Mouse (Mus musculus): ENCODE results near the gene Idh3g. TPM values are rescaled to one million over a fixed set of nuclear protein-coding genes. Genes with fewer than 3 reads are reported as not detected.
"Not testable (repeated sequence)": the region's sequence is repeated elsewhere in the genome, so short reads cannot be mapped to it uniquely, and the experiment has no call there.

The Idh3g gene
- polyA plus RNA-seq, 2 experiments = 217 to 366 TPM

- no peak within 1 kb of the TSS for H3K4me2 ChIP-seq (replicated peaks; ENCODE audit: low read depth, low read length, severe bottlenecking)
- H3K36me3 ChIP-seq (ENCODE audit: control insufficient read depth, insufficient read depth, low read length) = no peaks in the 10 kb centered on the region
- H3K27me3 ChIP-seq (ENCODE audit: control insufficient read depth, insufficient read depth, low read length) = no peaks in the 10 kb centered on the region
- no peak within 1 kb of the TSS for H3K27ac ChIP-seq (replicated peaks; ENCODE audit: low read depth, low read length)
- H3K4me3 ChIP-seq (replicated peaks; ENCODE audit: low read length) = no peak within 1 kb of the TSS
- TF ChIP-seq POLR2A (IDR thresholded peaks at IDR 0.05; ENCODE audit: borderline replicate concordance, extremely low read depth, insufficient read depth, insufficient read length) = no peak
- 79% methylated on average over 5 of the region's 5 CpGs for WGBS
- H3K9ac ChIP-seq (ENCODE audit: low read depth, low read length, severe bottlenecking) = no peak within 1 kb of the TSS
- no peaks in the 10 kb centered on the region for H3K4me1 ChIP-seq (ENCODE audit: control insufficient read depth, insufficient read depth, low read length)
- H3K9me3 ChIP-seq (ENCODE audit: control insufficient read depth, low read length) = no peaks in the 10 kb centered on the region
- DNase-seq (ENCODE audit: low spot score) (no peak), ATAC-seq (ENCODE audit: low FRiP score, low read depth) (no peak)
Observed at GRCm38 (mm10) chrX:73756334-73757140, 30.2 kb downstream of the Idh3g start, which contains the start of gene Plxnb3. Gene Plxnb3, plus strand, starts transcription at chrX:73757090.

GRCm38 (mm10) chrX:73748977-73749376 is 37.7 kb downstream of the Idh3g start:
- H3K9ac ChIP-seq (ENCODE audit: low read depth, low read length, severe bottlenecking) = no peak overlapping the region
- ATAC-seq (ENCODE audit: low FRiP score, low read depth) (no peak), DNase-seq (ENCODE audit: low spot score) (no peak)
- no peak for TF ChIP-seq POLR2A (IDR thresholded peaks at IDR 0.05; ENCODE audit: borderline replicate concordance, extremely low read depth, insufficient read depth, insufficient read length)
- H3K27ac ChIP-seq (replicated peaks; ENCODE audit: low read depth, low read length) = no peak overlapping the region
- no peaks in the 10 kb centered on the region for H3K27me3 ChIP-seq (ENCODE audit: control insufficient read depth, insufficient read depth, low read length)
- no peaks in the 10 kb centered on the region for H3K4me1 ChIP-seq (ENCODE audit: control insufficient read depth, insufficient read depth, low read length)
- 90% methylated on average over 1 of the region's 1 CpGs for WGBS
- H3K36me3 ChIP-seq (ENCODE audit: control insufficient read depth, insufficient read depth, low read length) = no peaks in the 10 kb centered on the region
- no peaks in the 10 kb centered on the region for H3K9me3 ChIP-seq (ENCODE audit: control insufficient read depth, low read length)
- H3K4me3 ChIP-seq (replicated peaks; ENCODE audit: low read length) = no peak overlapping the region
- no peak overlapping the region for H3K4me2 ChIP-seq (replicated peaks; ENCODE audit: low read depth, low read length, severe bottlenecking)

- no peak for TF ChIP-seq POLR2A (IDR thresholded peaks at IDR 0.05; ENCODE audit: borderline replicate concordance, extremely low read depth, insufficient read depth, insufficient read length)
- Histone ChIP-seq H3K9ac (ENCODE audit: low read depth, low read length, severe bottlenecking) (no peak overlapping the region), H3K4me1 (ENCODE audit: control insufficient read depth, insufficient read depth, low read length) (no peaks in the 10 kb centered on the region), H3K36me3 (ENCODE audit: control insufficient read depth, insufficient read depth, low read length) (no peaks in the 10 kb centered on the region), H3K4me3 (replicated peaks; ENCODE audit: low read length) (no peak overlapping the region), H3K27me3 (ENCODE audit: control insufficient read depth, insufficient read depth, low read length) (no peaks in the 10 kb centered on the region), H3K9me3 (ENCODE audit: control insufficient read depth, low read length) (no peaks in the 10 kb centered on the region), H3K4me2 (replicated peaks; ENCODE audit: low read depth, low read length, severe bottlenecking) (no peak overlapping the region), H3K27ac (replicated peaks; ENCODE audit: low read depth, low read length) (no peak overlapping the region)
- DNase-seq (ENCODE audit: low spot score) (no peak), ATAC-seq (ENCODE audit: low FRiP score, low read depth) (no peak)
- 76% methylated on average over 1 of the region's 1 CpGs for WGBS
Observed at GRCm38 (mm10) chrX:73744774-73745481, 41.8 kb downstream of the Idh3g start.

GRCm38 (mm10) chrX:73739841-73740240 is 46.9 kb downstream of the Idh3g start:
- 87% methylated on average over 7 of the region's 7 CpGs for WGBS
- H3K4me3 ChIP-seq (replicated peaks; ENCODE audit: low read length); H3K36me3 ChIP-seq (ENCODE audit: control insufficient read depth, insufficient read depth, low read length); ATAC-seq (ENCODE audit: low FRiP score, low read depth); H3K27me3 ChIP-seq (ENCODE audit: control insufficient read depth, insufficient read depth, low read length); DNase-seq (ENCODE audit: low spot score); H3K4me1 ChIP-seq (ENCODE audit: control insufficient read depth, insufficient read depth, low read length); H3K27ac ChIP-seq (replicated peaks; ENCODE audit: low read depth, low read length); H3K4me2 ChIP-seq (replicated peaks; ENCODE audit: low read depth, low read length, severe bottlenecking); H3K9me3 ChIP-seq (ENCODE audit: control insufficient read depth, low read length); H3K9ac ChIP-seq (ENCODE audit: low read depth, low read length, severe bottlenecking): not testable (repeated sequence)

GRCm38 (mm10) chrX:73739151-73739550 is 47.5 kb downstream of the Idh3g start:
- Histone ChIP-seq H3K27me3 (ENCODE audit: control insufficient read depth, insufficient read depth, low read length) (no peaks in the 10 kb centered on the region), H3K9ac (ENCODE audit: low read depth, low read length, severe bottlenecking) (no peak overlapping the region), H3K27ac (replicated peaks; ENCODE audit: low read depth, low read length) (no peak overlapping the region), H3K4me3 (replicated peaks; ENCODE audit: low read length) (no peak overlapping the region), H3K4me2 (replicated peaks; ENCODE audit: low read depth, low read length, severe bottlenecking) (no peak overlapping the region), H3K36me3 (ENCODE audit: control insufficient read depth, insufficient read depth, low read length) (0 out of 2 replicates have a peak, but pooled peaks cover 3% of the 10 kb centered on the region), H3K9me3 (ENCODE audit: control insufficient read depth, low read length) (no peaks in the 10 kb centered on the region), H3K4me1 (ENCODE audit: control insufficient read depth, insufficient read depth, low read length) (no peaks in the 10 kb centered on the region)
- ATAC-seq (ENCODE audit: low FRiP score, low read depth) (no peak), DNase-seq (ENCODE audit: low spot score) (no peak)
- WGBS = 55% methylated on average over 5 of the region's 5 CpGs
- TF ChIP-seq POLR2A (IDR thresholded peaks at IDR 0.05; ENCODE audit: borderline replicate concordance, extremely low read depth, insufficient read depth, insufficient read length) = no peak

Measured in limb, embryonic 14.5 days (tissue).